Mouse (Mus musculus): Measurements from ENCODE around the gene Itprip. TPM values are rescaled to one million over a fixed set of nuclear protein-coding genes. Genes with fewer than 3 reads are reported as not detected.
A peak's percentile ranks its signal among the peaks of the same experiment; 100 is the strongest.
"Not testable (repeated sequence)": the region's sequence is repeated elsewhere in the genome, so short reads cannot be mapped to it uniquely, and the experiment has no call there.

Itprip gene
- polyA plus RNA-seq, 1 experiment from 2014 or later = 2.7 TPM

GRCm38 (mm10) chr19:47853951-47854795, 64.9 kb downstream of the Itprip start:
- no peaks in the 10 kb centered on the region for H3K27me3 ChIP-seq (replicated peaks; ENCODE audit: control insufficient read depth, insufficient read depth, low read length)
- H3K9me3 ChIP-seq (ENCODE audit: control insufficient read depth) = no peaks in the 10 kb centered on the region
- peak; percentile 44 for ATAC-seq
- no peak overlapping the region; the same call in 1 of the 2 replicates for H3K27ac ChIP-seq (ENCODE audit: low read depth, low read length)
- peak overlapping the region; percentile 85; the same call in 1 of the 2 replicates for H3K9ac ChIP-seq (ENCODE audit: low read depth, low read length)
- peak overlapping the region; percentile 94 for H3K4me2 ChIP-seq (replicated peaks; ENCODE audit: low read depth)
- H3K36me3 ChIP-seq (ENCODE audit: control insufficient read depth, insufficient read depth) = peaks cover 17% of the 10 kb centered on the region
- peak overlapping the region; percentile 66 for H3K4me3 ChIP-seq (ENCODE audit: low read depth, low read length)
- H3K4me1 ChIP-seq (replicated peaks; ENCODE audit: control insufficient read depth, insufficient read depth, low read length) = no peaks in the 10 kb centered on the region
- 21% methylated on average over 13 of the region's 13 CpGs for WGBS
- peak; percentile 42 for TF ChIP-seq CTCF (IDR thresholded peaks at IDR 0.05; ENCODE audit: low read depth)

GRCm38 (mm10) chr19:47853053-47853452, 66.0 kb downstream of the Itprip start:
- peaks cover 6% of the 10 kb centered on the region for H3K36me3 ChIP-seq (ENCODE audit: control insufficient read depth, insufficient read depth)
- H3K4me2 ChIP-seq (replicated peaks; ENCODE audit: low read depth) = no peak overlapping the region
- no peak for ATAC-seq
- 86% methylated on average over 3 of the region's 3 CpGs for WGBS
- H3K27ac ChIP-seq (ENCODE audit: low read depth, low read length) = no peak overlapping the region
- H3K27me3 ChIP-seq (replicated peaks; ENCODE audit: control insufficient read depth, insufficient read depth, low read length) = no peaks in the 10 kb centered on the region
- H3K4me1 ChIP-seq (replicated peaks; ENCODE audit: control insufficient read depth, insufficient read depth, low read length) = no peaks in the 10 kb centered on the region
- no peak overlapping the region for H3K4me3 ChIP-seq (ENCODE audit: low read depth, low read length)
- no peak overlapping the region for H3K9ac ChIP-seq (ENCODE audit: low read depth, low read length)
- TF ChIP-seq CTCF (IDR thresholded peaks at IDR 0.05; ENCODE audit: low read depth) = no peak
- H3K9me3 ChIP-seq (ENCODE audit: control insufficient read depth) = no peaks in the 10 kb centered on the region

GRCm38 (mm10) chr19:47852131-47852530, 67.0 kb downstream of the Itprip start:
- not testable (repeated sequence) for ATAC-seq
- WGBS = 60% methylated on average over 3 of the region's 3 CpGs

GRCm38 (mm10) chr19:47849735-47850134, 69.4 kb downstream of the Itprip start:
- ATAC-seq = no peak
- no peaks in the 10 kb centered on the region for H3K9me3 ChIP-seq (ENCODE audit: control insufficient read depth)
- no peak for TF ChIP-seq CTCF (IDR thresholded peaks at IDR 0.05; ENCODE audit: low read depth)
- no peaks in the 10 kb centered on the region for H3K4me1 ChIP-seq (replicated peaks; ENCODE audit: control insufficient read depth, insufficient read depth, low read length)
- H3K27me3 ChIP-seq (replicated peaks; ENCODE audit: control insufficient read depth, insufficient read depth, low read length) = no peaks in the 10 kb centered on the region
- no peak overlapping the region for H3K9ac ChIP-seq (ENCODE audit: low read depth, low read length)
- H3K4me3 ChIP-seq (ENCODE audit: low read depth, low read length) = no peak overlapping the region
- no peaks in the 10 kb centered on the region for H3K36me3 ChIP-seq (ENCODE audit: control insufficient read depth, insufficient read depth)
- no peak overlapping the region for H3K4me2 ChIP-seq (replicated peaks; ENCODE audit: low read depth)
- no peak overlapping the region for H3K27ac ChIP-seq (ENCODE audit: low read depth, low read length)
- 88% methylated on average over 3 of the region's 3 CpGs for WGBS

More at GRCm38 (mm10) chr19:47852131-47852530, 67.0 kb downstream of the Itprip start:
- not testable (repeated sequence) for H3K4me1 ChIP-seq (replicated peaks; ENCODE audit: control insufficient read depth, insufficient read depth, low read length); H3K9me3 ChIP-seq (ENCODE audit: control insufficient read depth); H3K27ac ChIP-seq (ENCODE audit: low read depth, low read length); H3K27me3 ChIP-seq (replicated peaks; ENCODE audit: control insufficient read depth, insufficient read depth, low read length); H3K9ac ChIP-seq (ENCODE audit: low read depth, low read length); H3K4me3 ChIP-seq (ENCODE audit: low read depth, low read length); H3K4me2 ChIP-seq (replicated peaks; ENCODE audit: low read depth); H3K36me3 ChIP-seq (ENCODE audit: control insufficient read depth, insufficient read depth)

Small RNA genes within 50 kb of the gene (microRNA-seq; reads per million reads assigned to microRNA genes)
- gene Gm22240 = not detected

Other genes with a start within 250 kb of the Itprip start
- gene Col17a1, start 227.2 kb downstream of the Itprip start, polyA plus RNA-seq (2015; fragmentation: Nextera tagmentation; extraction: Ambion mirVana) = 0.30 and 0.34 TPM in 2 replicates
- 145 TPM in 2 replicates for gene Sfr1, start 187.6 kb downstream of the Itprip start, polyA plus RNA-seq (2015; fragmentation: Nextera tagmentation; extraction: Ambion mirVana)
- gene Gsto1, start 64.3 kb downstream of the Itprip start, polyA plus RNA-seq (2015; fragmentation: Nextera tagmentation; extraction: Ambion mirVana) = 742 and 817 TPM in 2 replicates
- gene Gsto2, start 53.8 kb downstream of the Itprip start, polyA plus RNA-seq (2015; fragmentation: Nextera tagmentation; extraction: Ambion mirVana) = 0.95 and 0.98 TPM in 2 replicates
- 0.16 and 0.22 TPM in 2 replicates for gene Cfap43, start within 50 bp of the Itprip start, polyA plus RNA-seq (2015; fragmentation: Nextera tagmentation; extraction: Ambion mirVana)
- not detected in 2 replicates for gene Cfap58, start 18.4 kb upstream of the Itprip start, polyA plus RNA-seq (2015; fragmentation: Nextera tagmentation; extraction: Ambion mirVana)